In genomic region chr6:120150206-120150605, GRCm38 (mm10) we compare ENCODE assay signal across 18 mouse cellular contexts. TPM values are rescaled to one million over a fixed set of nuclear protein-coding genes. Genes with fewer than 3 reads are reported as not detected.
DNase-seq lines count a peak whose midpoint lies in the region; ATAC-seq and TF ChIP-seq lines count a peak whose summit lies in the region.
"Had no signal": no experiment of that assay in that cellular context is flagged by ENCODE, and none has a peak within 500 bp of the region (broad histone marks: within the 10 kb centered on the region; RNA-seq: fewer than 3 reads in every experiment).

No protein-coding gene starts in this region.

- no peak overlapping the region for H3K9ac ChIP-seq in hindbrain, postnatal 0 days (replicated peaks; ENCODE audit: low read length)
- H3K9ac ChIP-seq in heart, embryonic 12.5 days: no peak overlapping the region
- no peak overlapping the region for H3K9ac ChIP-seq in liver, embryonic 13.5 days
- H3K9ac ChIP-seq: embryonic facial prominence, embryonic 13.5 days; hindbrain, embryonic 14.5 days; neural tube, embryonic 12.5 days had no signal

- no peak overlapping the region for H3K4me3 ChIP-seq in hindbrain, embryonic 10.5 days
- no peak overlapping the region for H3K4me3 ChIP-seq in hindbrain, postnatal 0 days (ENCODE audit: low read length)
- H3K4me3 ChIP-seq in embryonic facial prominence, embryonic 10.5 days: no peak overlapping the region
- H3K4me3 ChIP-seq in heart, embryonic 12.5 days: no peak overlapping the region
- no peak overlapping the region for H3K4me3 ChIP-seq in liver, embryonic 13.5 days (replicated peaks)
- H3K4me3 ChIP-seq: embryonic facial prominence, embryonic 13.5 days; megakaryocyte, embryonic 14.5 days; neural tube, embryonic 12.5 days had no signal

- DNase-seq in hindbrain, embryonic 10.5 days (ENCODE audit: low spot score): no peak
- DNase-seq in hindbrain, postnatal 0 days (ENCODE audit: low spot score): no peak
- DNase-seq in embryonic facial prominence, embryonic 10.5 days (ENCODE audit: low spot score): no peak
- no peak for DNase-seq in liver, embryonic 13.5 days
- no peak for DNase-seq in adipocyte (ENCODE audit: low spot score)
- DNase-seq in testis, postnatal 14 days (ENCODE audit: low spot score): no peak
- DNase-seq: cerebellum, postnatal 25 days; gastrocnemius, postnatal 36 days; thymus, adult 18-20 months had no signal

- TF ChIP-seq CTCF in hindbrain, postnatal 0 days (IDR thresholded peaks at IDR 0.05; ENCODE audit: low read depth): no peak

- H3K9me3 ChIP-seq in hindbrain, embryonic 10.5 days: no peaks in the 10 kb centered on the region
- H3K9me3 ChIP-seq in hindbrain, postnatal 0 days (ENCODE audit: low read length): no peaks in the 10 kb centered on the region
- no peaks in the 10 kb centered on the region for H3K9me3 ChIP-seq in embryonic facial prominence, embryonic 10.5 days
- no peaks in the 10 kb centered on the region for H3K9me3 ChIP-seq in heart, embryonic 12.5 days (replicated peaks)
- H3K9me3 ChIP-seq in liver, embryonic 13.5 days (replicated peaks): no peaks in the 10 kb centered on the region
- H3K9me3 ChIP-seq: embryonic facial prominence, embryonic 13.5 days; megakaryocyte, embryonic 14.5 days; neural tube, embryonic 12.5 days had no signal

- no peaks in the 10 kb centered on the region for H3K27me3 ChIP-seq in hindbrain, embryonic 10.5 days (ENCODE audit: insufficient read depth, poor library complexity, severe bottlenecking)
- no peaks in the 10 kb centered on the region for H3K27me3 ChIP-seq in hindbrain, postnatal 0 days (ENCODE audit: insufficient read depth, low read length)
- no peaks in the 10 kb centered on the region for H3K27me3 ChIP-seq in embryonic facial prominence, embryonic 10.5 days (replicated peaks; ENCODE audit: low read depth, poor library complexity, severe bottlenecking)
- H3K27me3 ChIP-seq in heart, embryonic 12.5 days (replicated peaks): no peaks in the 10 kb centered on the region
- no peaks in the 10 kb centered on the region for H3K27me3 ChIP-seq in liver, embryonic 13.5 days
- H3K27me3 ChIP-seq: embryonic facial prominence, embryonic 13.5 days; neural tube, embryonic 12.5 days had no signal

- peaks cover 22% of the 10 kb centered on the region for H3K4me1 ChIP-seq in hindbrain, embryonic 10.5 days (replicated peaks)
- H3K4me1 ChIP-seq in hindbrain, postnatal 0 days (ENCODE audit: insufficient read depth, low read length): no peaks in the 10 kb centered on the region
- H3K4me1 ChIP-seq in embryonic facial prominence, embryonic 10.5 days: peaks cover 35% of the 10 kb centered on the region
- peaks cover 63% of the 10 kb centered on the region for H3K4me1 ChIP-seq in heart, embryonic 12.5 days (replicated peaks)
- peaks cover 23% of the 10 kb centered on the region for H3K4me1 ChIP-seq in liver, embryonic 13.5 days (replicated peaks)
- H3K4me1 ChIP-seq: neural tube, embryonic 12.5 days had no signal

- H3K4me2 ChIP-seq in hindbrain, postnatal 0 days (ENCODE audit: low read depth, low read length): no peak overlapping the region
- H3K4me2 ChIP-seq in heart, embryonic 12.5 days: no peak overlapping the region
- no peak overlapping the region for H3K4me2 ChIP-seq in liver, embryonic 13.5 days
- H3K4me2 ChIP-seq: embryonic facial prominence, embryonic 13.5 days; hindbrain, embryonic 14.5 days; neural tube, embryonic 12.5 days had no signal

- H3K27ac ChIP-seq in hindbrain, embryonic 10.5 days: peak overlapping the region; percentile 6
- no peak overlapping the region for H3K27ac ChIP-seq in hindbrain, postnatal 0 days
- H3K27ac ChIP-seq in embryonic facial prominence, embryonic 10.5 days (replicated peaks): 0 out of 2 replicates have a peak overlapping the region, but pooled peaks have one; percentile 41
- H3K27ac ChIP-seq in heart, embryonic 12.5 days (ENCODE audit: poor library complexity, severe bottlenecking): peak overlapping the region; percentile 89
- peak overlapping the region; percentile 1; the same call in 1 of the 2 replicates for H3K27ac ChIP-seq in liver, embryonic 13.5 days
- H3K27ac ChIP-seq: embryonic facial prominence, embryonic 13.5 days; hindbrain, embryonic 14.5 days; neural tube, embryonic 12.5 days had no signal

- ATAC-seq in hindbrain, postnatal 0 days: no peak
- ATAC-seq in heart, embryonic 12.5 days (ENCODE audit: insufficient number of reproducible peaks, low FRiP score): peak; percentile 30
- peak; percentile 44; the same call in 1 of the 2 replicates for ATAC-seq in liver, embryonic 13.5 days (ENCODE audit: low read depth)
- ATAC-seq: intestine, postnatal 0 days had no signal

- no peaks in the 10 kb centered on the region for H3K36me3 ChIP-seq in hindbrain, embryonic 10.5 days
- no peaks in the 10 kb centered on the region for H3K36me3 ChIP-seq in hindbrain, postnatal 0 days (ENCODE audit: insufficient read depth, low read length)
- H3K36me3 ChIP-seq in embryonic facial prominence, embryonic 10.5 days (replicated peaks): no peaks in the 10 kb centered on the region
- no peaks in the 10 kb centered on the region for H3K36me3 ChIP-seq in heart, embryonic 12.5 days
- no peaks in the 10 kb centered on the region for H3K36me3 ChIP-seq in liver, embryonic 13.5 days
- H3K36me3 ChIP-seq: embryonic facial prominence, embryonic 13.5 days; neural tube, embryonic 12.5 days had no signal

- 69% methylated on average over 3 of the region's 3 CpGs for WGBS in hindbrain, embryonic 10.5 days
- 88% methylated on average over 3 of the region's 3 CpGs for WGBS in hindbrain, postnatal 0 days
- WGBS in embryonic facial prominence, embryonic 10.5 days: 70% methylated on average over 3 of the region's 3 CpGs
- 29% methylated on average over 3 of the region's 3 CpGs for WGBS in heart, embryonic 12.5 days
- WGBS in liver, embryonic 13.5 days (ENCODE audit: insufficient replicate concordance): 61% methylated on average over 3 of the region's 3 CpGs

RNA-seq across cellular contexts. Expression of gene Ninj2, which starts 57.1 kb away (rescaled TPM):
- not detected in 2 replicates for polyA plus RNA-seq in hindbrain, embryonic 10.5 days (2016; fragmentation: Nextera tagmentation; extraction: Ambion mirVana)
- not detected in 2 replicates for total RNA-seq in hindbrain, postnatal 0 days (2014; rRNA removed)
- polyA plus RNA-seq in hindbrain, postnatal 0 days (2015; fragmentation: Nextera tagmentation; extraction: Ambion mirVana): not detected in 2 replicates
- not detected in 2 replicates for polyA plus RNA-seq in embryonic facial prominence, embryonic 10.5 days (2016; fragmentation: Nextera tagmentation; extraction: Ambion mirVana)
- polyA plus RNA-seq in heart, embryonic 12.5 days (2016; fragmentation: Nextera tagmentation; extraction: Ambion mirVana): not detected in 2 replicates
- polyA plus RNA-seq in liver, embryonic 13.5 days (2015; fragmentation: Nextera tagmentation; extraction: Ambion mirVana): not detected in 2 replicates
- total RNA-seq: adrenal gland, postnatal 36 days; gastrocnemius, postnatal 36 days; liver, adult 2 months; MEL had no signal
- polyA plus RNA-seq: embryonic facial prominence, embryonic 13.5 days; hindbrain, embryonic 14.5 days; intestine, postnatal 0 days; liver, adult 2 months; neural tube, embryonic 12.5 days had no signal
